Mouse (Mus musculus) lung, adult 2 months (tissue): ENCODE results near the gene Lrrc9.

Experiments used
- CTCF ChIP-seq: fragments of 200-500 bp; IDR thresholded peaks from 2 replicates; pipeline ENCODE4 v1.5.1; 2011; ENCODE audit warnings: mild to moderate bottlenecking, low read length, control low read depth; ENCODE audit not compliant: insufficient read depth
- POLR2A ChIP-seq: fragments of 200-500 bp; IDR thresholded peaks from 2 replicates; pipeline ENCODE4 v1.6.1; 2011; ENCODE audit warnings: low read depth, mild to moderate bottlenecking, control low read depth, low read length, borderline replicate concordance; ENCODE audit errors: extremely low read depth

GRCm38 (mm10) chr12:72405031-72405430, 36.6 kb upstream of the Lrrc9 start:
- TF ChIP-seq CTCF (no peak), POLR2A (no peak)
